Mouse (Mus musculus): ENCODE results near the gene Ccdc169.

DNA sequence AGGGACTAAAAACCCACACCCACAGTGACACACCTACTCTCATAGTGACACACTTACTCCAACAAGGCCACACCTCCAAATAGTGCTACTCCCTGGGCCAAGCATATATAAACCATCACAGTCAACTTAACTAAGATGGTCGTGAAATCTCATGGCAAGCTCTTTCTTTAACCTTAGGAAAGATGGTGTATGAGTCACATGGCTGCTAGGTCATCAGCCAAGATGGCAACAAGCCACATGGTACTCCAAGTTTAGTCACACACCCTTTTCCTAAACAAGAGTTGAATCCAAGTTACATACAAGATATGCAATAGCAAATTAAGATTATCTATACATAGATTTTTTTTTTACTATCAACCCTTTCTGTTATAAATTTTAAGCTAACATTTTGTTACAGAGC is 44.0 kb upstream of the Ccdc169 start:
- TF ChIP-seq CTCF (IDR thresholded peaks at IDR 0.05; ENCODE audit: borderline replicate concordance, insufficient read depth, low read length): no peak
- TF ChIP-seq POLR2A (IDR thresholded peaks at IDR 0.05; ENCODE audit: low read depth, low read length): no peak
